Mouse (Mus musculus) Patski (cell line): ENCODE data around the gene Tada3. TPM values are rescaled to one million over a fixed set of nuclear protein-coding genes. Genes with fewer than 3 reads are reported as not detected.

Experiments used
- ATAC-seq: fragments of 100-300 bp; one replicate; pipeline ENCODE4 v1.8.0; 2021
- CTCF ChIA-PET: fragments of 350-600 bp; sonication (Branson Sonifier 250); formaldehyde crosslinking; loops from one replicate; lab custom pipeline; 2022; ENCODE audit warnings: inconsistent platforms; lab: Charles Lee
- POLR2A ChIA-PET: fragments of 350-600 bp; sonication (Branson Sonifier 250); formaldehyde crosslinking; loops from one replicate; lab custom pipeline; 2022; ENCODE audit warnings: antibody characterized with exemption, inconsistent platforms; lab: Charles Lee
- DNase-seq: peaks from one replicate; pipeline ENCODE4 v3.0.0-alpha.2; 2011; ENCODE audit warnings: low read depth, low spot score
- H3K27me3 ChIP-seq: fragments of 371-371 bp; one replicate; pipeline ENCODE4 v1.5.1; 2021
- CTCF ChIP-seq: fragments of 100-300 bp; IDR thresholded peaks from one replicate; pipeline ENCODE4 v1.5.1; 2021
- in situ Hi-C: fragments of 300-500 bp; cut with MboI; formaldehyde crosslinking; loops from 3 replicates; pipeline ENCODE4 v1.11.1; 2018; ENCODE audit warnings: low pct_unique_long_range_greater_than_20kb, mixed read lengths
- polyA plus RNA-seq: library from polyadenylated mRNA; unstranded; gene quantifications from one replicate; pipeline ENCODE4 v1.2.3, GENCODE M21; 2021

Gene Tada3
- polyA plus RNA-seq, 1 experiment from 2014 or later, result 53.0 TPM

DNA sequence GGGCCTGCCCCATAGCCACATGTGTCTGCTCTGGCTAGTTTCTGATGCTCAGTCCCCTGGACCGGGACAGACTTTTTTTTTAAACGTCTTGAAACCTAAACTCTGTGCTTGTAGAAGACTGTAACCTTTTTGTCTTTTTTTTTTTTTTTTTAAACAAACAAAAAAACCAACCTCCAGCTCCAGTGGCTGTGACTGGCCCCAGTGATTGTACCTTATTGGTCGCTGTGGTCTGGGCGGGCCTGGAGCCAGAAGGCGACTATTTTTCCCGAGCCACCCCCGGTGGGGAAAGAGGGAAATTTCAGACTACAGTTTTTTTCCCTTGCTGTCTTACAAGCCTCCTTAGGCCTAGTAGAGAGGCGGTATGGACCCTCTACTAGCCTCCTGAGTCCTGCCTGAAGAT is 11.3 kb upstream of the Tada3 start, which contains the start of gene Ttll3:
Ttll3 (plus strand) TSS at position 301 of the 400 bp plus-strand sequence.
- in situ Hi-C loops, result no loop called here
- H3K27me3 ChIP-seq, result no peaks in the 10 kb centered on the region
- ATAC-seq (no peak), DNase-seq (no peak)
- TF ChIP-seq CTCF, result no peak
- POLR2A ChIA-PET, result interaction anchor here (1.9 kb wide), 1 partner anchor 10 kb away, joined by 5 read pairs; no protein-coding TSS in a partner anchor
- CTCF ChIA-PET, result no interaction called here

DNA sequence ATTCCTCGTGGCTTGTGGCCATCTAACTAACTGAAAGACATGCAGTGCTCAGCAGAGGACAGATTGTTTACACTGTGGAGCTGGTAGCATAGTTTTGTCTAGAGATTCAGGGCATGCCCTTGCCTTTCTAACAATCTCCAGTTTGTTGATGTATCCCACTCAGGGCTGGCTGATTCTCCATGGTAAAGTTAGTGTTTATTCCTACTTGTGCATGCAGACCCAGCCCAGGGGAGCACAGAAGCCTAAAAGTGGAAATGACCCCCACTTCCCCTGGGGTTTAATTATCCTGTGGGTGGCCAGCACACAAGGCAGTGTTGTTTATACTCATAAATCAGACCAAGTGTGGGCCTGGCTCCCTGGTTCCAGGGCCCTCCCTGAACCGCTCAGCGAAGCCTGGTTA is 8.3 kb upstream of the Tada3 start:
- no peak for TF ChIP-seq CTCF
- in situ Hi-C loops, result no loop called here
- H3K27me3 ChIP-seq, result no peaks in the 10 kb centered on the region
- DNase-seq, result no peak
- ATAC-seq, result no peak
- POLR2A ChIA-PET, result no interaction called here
- CTCF ChIA-PET, result no interaction called here

DNA sequence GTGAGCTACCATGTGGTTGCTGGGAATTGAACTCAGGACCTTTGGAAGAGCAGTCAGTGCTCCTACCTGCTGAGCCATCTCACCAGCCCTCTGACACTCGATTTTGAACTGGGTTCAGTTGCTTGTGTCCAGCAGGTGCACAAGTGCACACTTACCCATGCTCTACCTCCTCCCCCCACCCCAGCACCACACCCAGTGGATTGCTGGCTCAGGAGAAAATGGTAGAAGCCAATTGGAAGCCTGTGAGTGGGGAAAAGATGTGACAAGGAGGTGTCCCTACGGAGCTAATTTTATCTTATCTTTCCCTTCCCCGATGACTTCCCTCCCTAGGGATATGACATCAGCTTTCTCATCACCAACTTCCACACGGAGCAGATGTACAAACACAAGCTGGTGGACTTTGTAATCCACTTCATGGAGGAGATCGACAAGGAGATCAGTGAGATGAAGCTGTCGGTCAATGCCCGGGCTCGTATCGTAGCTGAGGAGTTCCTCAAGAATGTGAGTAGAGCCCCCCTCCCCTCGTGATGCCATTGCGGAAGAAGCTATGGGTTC is 7.6 kb upstream of the Tada3 start:
- H3K27me3 ChIP-seq, result no peaks in the 10 kb centered on the region
- ATAC-seq, result no peak
- ChIA-PET CTCF (interaction anchor here (1.7 kb wide), 1 partner anchor 18 kb away, joined by 3 read pairs; no protein-coding TSS in a partner anchor), POLR2A (no interaction called here)
- no peak for DNase-seq
- TF ChIP-seq CTCF, result no peak
- in situ Hi-C loops, result no loop called here

DNA sequence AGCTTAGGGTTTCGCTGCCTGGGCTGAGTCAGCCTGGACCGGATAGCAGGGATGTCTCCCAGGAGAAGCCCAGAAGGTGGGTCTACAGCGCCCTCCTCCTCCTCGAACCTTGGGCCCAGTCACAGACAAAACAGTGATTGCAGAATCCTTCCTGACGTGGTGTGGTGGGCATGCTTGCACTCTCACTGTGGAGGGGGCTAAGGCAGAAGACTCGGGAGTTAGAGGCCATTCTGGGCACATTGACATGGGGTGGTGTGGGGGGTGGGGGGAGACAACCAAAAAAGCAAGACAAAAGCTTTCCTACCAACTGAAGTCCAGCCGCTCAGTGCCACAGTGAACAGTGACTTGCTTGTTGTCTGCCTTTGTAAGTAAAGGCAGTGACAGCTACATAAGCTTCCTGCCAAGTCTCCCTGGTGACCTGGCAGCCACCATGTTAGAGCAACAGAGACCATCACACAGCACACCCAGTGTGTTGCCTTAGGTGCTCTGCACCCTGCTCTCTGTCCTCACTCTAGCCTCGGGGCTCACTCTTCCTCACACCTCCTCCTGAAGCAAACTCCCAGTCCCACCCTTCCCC is 6.8 kb upstream of the Tada3 start:
- no peak for TF ChIP-seq CTCF
- no peak for DNase-seq
- ATAC-seq, result no peak
- H3K27me3 ChIP-seq, result no peaks in the 10 kb centered on the region
- ChIA-PET POLR2A (no interaction called here), CTCF (interaction anchor here (1.7 kb wide), 1 partner anchor 18 kb away, joined by 3 read pairs; no protein-coding TSS in a partner anchor)
- in situ Hi-C loops, result no loop called here

DNA sequence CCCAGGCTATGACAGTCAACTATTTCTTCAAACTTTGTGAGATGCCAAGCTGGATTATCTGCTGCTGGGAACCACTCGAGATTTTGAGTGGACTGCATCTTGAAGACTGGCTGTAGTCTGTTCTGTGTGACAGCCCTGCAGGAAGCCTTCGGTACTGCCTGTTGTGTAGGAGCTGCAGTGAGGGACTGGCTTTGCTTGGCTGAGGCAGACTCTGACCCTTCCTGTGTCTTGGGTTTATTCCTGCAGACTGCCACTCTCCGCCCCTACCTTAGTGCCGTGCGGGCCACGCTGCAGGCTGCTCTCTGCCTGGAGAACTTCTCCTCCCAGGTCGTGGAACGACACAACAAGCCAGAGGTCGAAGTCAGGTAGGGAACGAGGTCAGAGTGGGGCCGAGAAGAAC is 2.8 kb upstream of the Tada3 start:
- in situ Hi-C loops, result no loop called here
- POLR2A ChIA-PET, result no interaction called here
- no peaks in the 10 kb centered on the region for H3K27me3 ChIP-seq
- CTCF ChIA-PET, result interaction anchor here (1.4 kb wide), 1 partner anchor 15 kb away, joined by 3 read pairs; no protein-coding TSS in a partner anchor
- TF ChIP-seq CTCF, result no peak
- ATAC-seq (no peak), DNase-seq (no peak)

DNA sequence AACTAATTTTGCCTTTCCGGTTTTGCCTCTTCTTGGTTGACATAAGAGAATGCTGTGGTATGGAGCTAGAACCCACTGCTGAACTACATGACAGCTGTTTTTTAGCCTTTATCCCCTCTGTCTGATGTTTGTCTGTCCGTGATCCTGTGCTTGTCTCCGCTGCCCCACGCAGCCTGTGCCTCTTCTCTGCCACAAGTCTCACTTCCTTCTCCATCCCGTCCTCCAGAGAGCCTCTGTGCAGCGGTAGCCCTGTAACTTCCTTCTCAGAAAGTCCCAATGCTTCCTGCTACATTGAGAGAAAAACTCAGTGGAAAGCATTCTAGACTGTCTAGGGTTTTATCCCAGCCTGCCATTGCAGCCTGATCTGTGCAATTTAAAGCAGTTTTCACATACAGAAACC is 1.6 kb upstream of the Tada3 start:
- in situ Hi-C loops, result loop anchor here (5.0 kb wide), 1 partner anchor 42 kb away; no protein-coding TSS in a partner anchor
- ChIA-PET CTCF (no interaction called here), POLR2A (interaction anchor here (1.3 kb wide), 1 partner anchor 9 kb away, joined by 5 read pairs; the partner anchor contains the start of gene Ttll3)
- no peak for DNase-seq
- ATAC-seq, result no peak
- TF ChIP-seq CTCF, result no peak
- no peaks in the 10 kb centered on the region for H3K27me3 ChIP-seq

DNA sequence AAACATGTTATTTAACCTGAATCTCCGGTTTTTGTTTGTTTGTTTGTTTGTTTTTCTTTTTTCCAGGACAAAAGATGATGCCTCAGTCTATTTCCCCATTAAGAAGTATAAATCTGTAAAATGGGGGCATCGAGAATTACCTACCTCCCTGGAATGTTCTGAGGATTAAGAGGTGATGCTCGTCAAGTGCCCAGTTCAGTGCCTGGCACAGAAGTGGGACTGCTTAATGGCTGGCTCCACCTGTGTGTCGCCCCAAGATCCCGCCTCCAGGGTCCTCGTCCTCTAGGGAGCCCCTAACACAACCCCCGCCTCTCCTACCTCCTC is 549 bp downstream of the Tada3 start:
- DNase-seq (no peak), ATAC-seq (no peak)
- in situ Hi-C loops, result loop anchor here (5.0 kb wide), 1 partner anchor 40 kb away; no protein-coding TSS in a partner anchor
- ChIA-PET CTCF (no interaction called here), POLR2A (no interaction called here)
- TF ChIP-seq CTCF, result no peak
- H3K27me3 ChIP-seq, result no peaks in the 10 kb centered on the region

DNA sequence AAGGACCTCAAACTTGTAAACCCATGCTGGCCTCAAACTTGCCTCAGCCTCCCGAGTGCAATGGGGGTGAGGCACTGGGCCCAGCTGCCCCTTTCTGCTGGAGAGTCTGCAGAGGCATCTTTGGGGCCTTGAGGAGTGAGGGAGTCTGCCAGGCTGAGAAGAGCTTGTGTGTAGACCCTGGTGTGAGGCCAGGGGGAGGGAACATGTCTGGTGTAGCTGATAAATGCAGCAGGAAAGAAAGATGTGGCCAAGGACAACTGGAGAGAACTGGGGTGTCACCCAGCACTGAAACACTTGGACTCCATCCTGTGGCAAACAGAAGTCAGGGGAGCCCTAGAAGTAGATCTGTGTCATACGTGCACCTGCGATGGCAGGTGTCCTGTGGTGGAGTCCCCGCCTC is 4.2 kb downstream of the Tada3 start:
- DNase-seq (no peak), ATAC-seq (no peak)
- in situ Hi-C loops, result no loop called here
- CTCF ChIA-PET, result interaction anchor here (1.9 to 2.0 kb wide), 2 partner anchors 11 to 15 kb away, joined by 4 to 6 read pairs; no protein-coding TSS in a partner anchor
- TF ChIP-seq CTCF, result no peak
- POLR2A ChIA-PET, result no interaction called here
- H3K27me3 ChIP-seq, result no peaks in the 10 kb centered on the region

DNA sequence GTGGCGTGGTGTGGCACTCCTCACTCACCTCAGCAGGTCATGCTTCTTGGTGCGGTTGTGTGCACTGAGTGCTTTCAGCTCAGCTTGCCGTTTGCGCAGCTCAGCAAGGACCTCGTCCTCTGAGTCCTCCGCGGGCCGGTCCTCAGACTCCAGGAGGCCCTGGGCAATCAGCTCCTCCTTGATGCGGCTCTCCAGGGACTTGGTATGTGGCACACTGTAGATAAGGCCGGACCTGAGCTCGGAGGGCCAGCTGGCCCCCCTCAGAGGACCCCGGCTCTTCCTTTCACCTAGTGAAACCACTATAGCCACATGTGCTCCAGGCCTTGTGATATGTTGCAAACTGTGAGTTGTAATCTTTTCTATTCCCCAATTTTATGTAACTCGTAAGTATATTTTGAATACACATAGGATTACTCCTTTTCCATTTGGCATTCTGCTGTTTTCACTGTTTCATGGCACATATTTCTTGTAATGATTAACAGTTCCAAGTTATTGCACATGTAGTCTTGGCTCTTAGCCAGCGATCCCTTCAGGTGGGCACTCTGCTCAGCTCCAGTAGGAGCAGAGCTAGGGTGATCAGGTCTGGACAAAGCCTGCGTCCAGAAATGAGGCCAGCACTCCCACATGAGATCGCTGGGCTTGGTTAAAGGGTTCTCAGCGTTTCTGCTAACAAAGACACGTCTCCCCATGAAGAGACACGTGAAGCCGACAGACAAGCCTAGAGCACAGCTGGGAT is 7.3 kb downstream of the Tada3 start:
- CTCF ChIA-PET, result interaction anchor here (1.4 kb wide), 1 partner anchor 10 kb away, joined by 4 read pairs; no protein-coding TSS in a partner anchor
- ATAC-seq, result no peak
- TF ChIP-seq CTCF, result no peak
- no peak for DNase-seq
- H3K27me3 ChIP-seq, result no peaks in the 10 kb centered on the region
- in situ Hi-C loops, result no loop called here
- POLR2A ChIA-PET, result no interaction called here

DNA sequence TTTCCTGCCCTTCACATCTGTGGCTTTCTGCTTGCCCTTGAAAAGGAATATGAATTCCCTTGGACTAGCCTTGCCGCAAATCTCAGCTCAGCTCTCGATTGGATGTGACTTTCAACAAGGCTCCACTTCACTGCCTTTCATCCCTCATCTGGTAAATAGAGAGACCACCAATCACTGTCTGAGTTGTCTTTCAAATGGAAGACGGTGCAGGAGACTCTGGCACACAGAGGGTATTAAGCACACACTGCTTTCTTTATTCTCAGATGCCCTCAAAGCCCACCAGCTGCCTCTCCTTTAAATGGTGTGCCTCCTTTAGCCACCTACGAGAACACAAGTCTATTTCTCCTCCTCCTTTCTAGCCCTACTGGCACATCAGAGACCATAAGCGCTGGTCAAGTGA is 9.1 kb downstream of the Tada3 start:
- DNase-seq (no peak), ATAC-seq (no peak)
- H3K27me3 ChIP-seq, result no peaks in the 10 kb centered on the region
- CTCF ChIA-PET, result no interaction called here
- in situ Hi-C loops, result no loop called here
- TF ChIP-seq CTCF, result no peak
- POLR2A ChIA-PET, result interaction anchor here (0.6 kb wide), 1 partner anchor 23 kb away, joined by 3 read pairs; no protein-coding TSS in a partner anchor
